Mouse (Mus musculus) embryonic facial prominence, embryonic 13.5 days (tissue): ENCODE results near the gene Etv1. TPM values are rescaled to one million over a fixed set of nuclear protein-coding genes. Genes with fewer than 3 reads are reported as not detected.
"Not testable (repeated sequence)": the region's sequence is repeated elsewhere in the genome, so short reads cannot be mapped to it uniquely, and the experiment has no call there.

Source experiments
- ATAC-seq: fragments of 200-750 bp; cut with Nextera tagmentation; 2 replicates; pipeline ENCODE4 v1.8.0; 2017; ENCODE audit warnings: low read depth; ENCODE audit not compliant: insufficient number of reproducible peaks, insufficient read depth, low FRiP score, low TSS enrichment
- H3K27ac ChIP-seq: fragments of 300-500 bp; sonication (generic); 2 replicates; pipeline ENCODE4 v1.5.1; 2015; ENCODE audit warnings: moderate library complexity, mild to moderate bottlenecking, inconsistent platforms
- H3K27me3 ChIP-seq: fragments of 300-500 bp; sonication (generic); 2 replicates; pipeline ENCODE4 v1.6.1; 2015; ENCODE audit warnings: mild to moderate bottlenecking, inconsistent platforms
- H3K36me3 ChIP-seq: fragments of 300-500 bp; sonication (generic); 2 replicates; pipeline ENCODE4 v1.6.1; 2015; ENCODE audit warnings: mild to moderate bottlenecking, inconsistent platforms
- H3K4me1 ChIP-seq: fragments of 300-500 bp; sonication (generic); 2 replicates; pipeline ENCODE4 v1.6.1; 2015; ENCODE audit warnings: inconsistent platforms
- H3K4me2 ChIP-seq: fragments of 300-500 bp; sonication (generic); 2 replicates; pipeline ENCODE4 v1.6.1; 2015; ENCODE audit warnings: moderate library complexity, mild to moderate bottlenecking, inconsistent platforms
- H3K4me3 ChIP-seq: fragments of 300-500 bp; sonication (generic); 2 replicates; pipeline ENCODE4 v1.5.1; 2015; ENCODE audit warnings: mild to moderate bottlenecking, inconsistent platforms
- H3K9ac ChIP-seq: fragments of 300-500 bp; sonication (generic); 2 replicates; pipeline ENCODE4 v1.6.1; 2015; ENCODE audit warnings: mild to moderate bottlenecking, inconsistent platforms
- H3K9me3 ChIP-seq: fragments of 300-500 bp; sonication (generic); 2 replicates; pipeline ENCODE4 v1.6.1; 2016; ENCODE audit warnings: inconsistent platforms
- WGBS: fragments of 180-500 bp; shearing (Covaris S2); methylation state at CpG from one replicate; pipeline ENCODE4 v1.1.7; 2015; ENCODE audit warnings: mixed read lengths; 5-methylcytosine and 5-hydroxymethylcytosine counted together
- polyA plus RNA-seq: library from polyadenylated mRNA; unstranded; fragments of >200 nt; fragmentation: Nextera tagmentation; extraction: Ambion mirVana; gene quantifications from 2 replicates; pipeline ENCODE4 v1.2.1, GENCODE M21; 2015

The Etv1 gene
- polyA plus RNA-seq, 1 experiment from 2014 or later: 13.4 TPM

DNA sequence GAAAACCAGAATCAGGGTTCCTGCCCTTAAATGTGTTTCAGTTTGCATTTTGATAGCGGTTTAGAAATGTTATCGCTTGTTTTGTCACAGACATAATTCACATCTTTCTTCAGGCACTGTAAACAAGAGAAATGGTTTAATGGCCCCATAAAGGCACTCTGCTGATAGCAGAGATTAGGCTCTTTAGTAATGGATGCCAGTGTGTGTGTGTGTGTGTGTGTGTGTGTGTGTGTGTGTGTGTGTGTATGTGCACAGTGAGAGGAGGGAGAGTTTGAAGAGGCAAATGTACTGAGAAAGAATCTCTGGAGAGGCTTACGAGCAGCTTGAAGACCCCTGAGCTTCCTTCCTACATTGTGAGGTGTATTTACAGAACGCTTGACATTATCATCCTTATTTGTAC is 41.5 kb downstream of the Etv1 start:
- H3K27me3 ChIP-seq: no peaks in the 10 kb centered on the region
- no peak overlapping the region for H3K9ac ChIP-seq
- no peaks in the 10 kb centered on the region for H3K9me3 ChIP-seq
- H3K4me3 ChIP-seq: no peak overlapping the region
- H3K4me1 ChIP-seq: no peaks in the 10 kb centered on the region
- 88% methylated on average over 4 of the region's 4 CpGs for WGBS
- no peak for ATAC-seq
- no peak overlapping the region for H3K27ac ChIP-seq
- no peaks in the 10 kb centered on the region for H3K36me3 ChIP-seq
- H3K4me2 ChIP-seq: no peak overlapping the region

DNA sequence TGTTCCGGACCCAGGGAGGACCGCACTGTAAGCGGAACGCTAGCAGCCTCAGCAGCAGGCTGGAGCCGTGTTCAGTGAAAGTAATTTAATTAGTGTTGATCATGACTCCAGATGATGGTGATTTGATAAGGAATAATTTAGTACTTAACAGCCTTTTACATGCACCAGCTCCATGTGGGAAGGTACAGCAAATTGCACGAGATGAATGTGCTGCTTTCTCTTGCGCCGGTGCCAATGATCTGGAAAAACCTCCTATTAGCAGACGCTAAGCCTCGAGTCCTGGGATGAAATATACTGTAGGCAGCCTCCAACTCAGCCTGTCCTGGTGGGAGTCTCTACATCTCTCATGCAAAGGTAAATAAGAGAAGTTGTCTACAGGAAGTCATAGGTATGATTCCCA is 45.2 kb downstream of the Etv1 start:
- Histone ChIP-seq H3K4me2 (no peak overlapping the region), H3K27me3 (no peaks in the 10 kb centered on the region), H3K27ac (no peak overlapping the region), H3K36me3 (no peaks in the 10 kb centered on the region), H3K4me1 (no peaks in the 10 kb centered on the region), H3K9me3 (no peaks in the 10 kb centered on the region), H3K9ac (no peak overlapping the region), H3K4me3 (no peak overlapping the region)
- WGBS: 68% methylated on average over 10 of the region's 10 CpGs
- ATAC-seq: no peak

DNA sequence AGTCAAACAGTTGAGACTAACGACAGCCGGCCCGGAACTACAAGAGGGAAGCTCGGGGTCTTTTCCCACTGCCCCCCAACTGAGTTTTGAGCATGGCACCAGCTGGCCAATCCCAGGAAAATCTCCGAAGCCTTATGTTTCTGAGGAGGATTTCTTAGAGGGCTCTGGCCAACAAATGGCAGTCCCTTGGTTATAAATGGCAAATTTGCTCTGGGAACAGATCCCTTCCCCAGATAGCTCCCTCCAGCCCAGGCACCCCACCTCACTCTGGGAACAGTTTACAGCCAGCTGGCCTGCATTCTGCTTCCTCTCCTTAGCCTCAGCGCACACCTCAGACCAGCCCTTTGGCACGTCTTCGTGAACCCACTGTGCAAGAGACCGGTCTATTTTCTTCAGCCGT is 53.8 kb downstream of the Etv1 start:
- Histone ChIP-seq H3K36me3 (no peaks in the 10 kb centered on the region), H3K27ac (no peak overlapping the region), H3K9ac (no peak overlapping the region), H3K4me1 (0 out of 2 replicates have a peak, but pooled peaks cover 2% of the 10 kb centered on the region), H3K4me2 (no peak overlapping the region), H3K9me3 (no peaks in the 10 kb centered on the region), H3K4me3 (no peak overlapping the region), H3K27me3 (no peaks in the 10 kb centered on the region)
- 91% methylated on average over 10 of the region's 10 CpGs for WGBS
- ATAC-seq: no peak

GRCm38 (mm10) chr12:38834581-38834980 is 55.4 kb downstream of the Etv1 start:
- H3K27ac ChIP-seq: no peak overlapping the region
- H3K4me2 ChIP-seq: no peak overlapping the region
- WGBS: 51% methylated on average over 4 of the region's 4 CpGs
- H3K36me3 ChIP-seq: no peaks in the 10 kb centered on the region
- H3K4me1 ChIP-seq: 0 out of 2 replicates have a peak, but pooled peaks cover 2% of the 10 kb centered on the region
- ATAC-seq: no peak
- H3K9ac ChIP-seq: no peak overlapping the region
- H3K9me3 ChIP-seq: no peaks in the 10 kb centered on the region
- no peaks in the 10 kb centered on the region for H3K27me3 ChIP-seq
- H3K4me3 ChIP-seq: no peak overlapping the region

- not testable (repeated sequence) for H3K27me3 ChIP-seq, ATAC-seq, H3K4me2 ChIP-seq, H3K4me3 ChIP-seq, H3K9me3 ChIP-seq, H3K27ac ChIP-seq, H3K4me1 ChIP-seq, H3K9ac ChIP-seq, H3K36me3 ChIP-seq
- 63% methylated on average over 8 of the region's 8 CpGs for WGBS
Observed at GRCm38 (mm10) chr12:38834986-38835385, 55.8 kb downstream of the Etv1 start.

DNA sequence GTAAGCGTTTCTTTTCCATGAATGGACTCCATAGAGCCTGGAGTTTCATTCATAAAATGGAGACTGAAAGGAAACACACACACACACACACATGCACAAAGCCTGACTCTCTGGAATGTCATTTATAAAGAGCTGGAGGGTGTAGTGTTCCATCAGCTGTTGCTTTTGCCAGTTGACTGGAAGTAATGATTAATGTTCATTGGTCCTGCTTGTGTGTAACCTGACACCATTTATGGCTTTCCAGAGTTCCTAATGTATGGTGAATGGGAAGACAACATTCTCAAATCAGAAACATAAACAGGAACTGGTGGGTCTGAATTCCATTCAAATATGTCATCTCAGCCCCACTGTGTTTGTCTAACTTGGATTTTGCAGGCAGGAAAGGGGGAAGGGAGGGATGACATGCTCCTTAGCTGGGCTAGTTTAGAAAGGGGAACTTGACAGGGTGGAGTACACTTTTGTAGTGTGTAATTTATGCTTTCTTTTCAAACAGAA is 64.7 kb downstream of the Etv1 start:
- ATAC-seq: peak; percentile 80
- H3K9me3 ChIP-seq: no peaks in the 10 kb centered on the region
- WGBS: 0% methylated on average over 1 of the region's 1 CpGs
- H3K4me3 ChIP-seq: no peak overlapping the region
- no peaks in the 10 kb centered on the region for H3K36me3 ChIP-seq
- H3K27ac ChIP-seq: 0 out of 2 replicates have a peak overlapping the region, but pooled peaks have one; percentile 22
- peaks cover 21% of the 10 kb centered on the region for H3K4me1 ChIP-seq
- H3K4me2 ChIP-seq: no peak overlapping the region; the same call in 1 of the 2 replicates
- H3K27me3 ChIP-seq: peaks cover 7% of the 10 kb centered on the region
- no peak overlapping the region for H3K9ac ChIP-seq

GRCm38 (mm10) chr12:38847500-38848261 is 68.5 kb downstream of the Etv1 start:
- no peak overlapping the region for H3K4me3 ChIP-seq
- no peak overlapping the region for H3K27ac ChIP-seq
- no peak overlapping the region for H3K4me2 ChIP-seq
- H3K4me1 ChIP-seq: peaks cover 21% of the 10 kb centered on the region
- H3K9me3 ChIP-seq: no peaks in the 10 kb centered on the region
- H3K27me3 ChIP-seq: peaks cover 5% of the 10 kb centered on the region
- no peak for ATAC-seq
- no peak overlapping the region for H3K9ac ChIP-seq
- no peaks in the 10 kb centered on the region for H3K36me3 ChIP-seq
- WGBS: 29% methylated on average over 6 of the region's 6 CpGs

DNA sequence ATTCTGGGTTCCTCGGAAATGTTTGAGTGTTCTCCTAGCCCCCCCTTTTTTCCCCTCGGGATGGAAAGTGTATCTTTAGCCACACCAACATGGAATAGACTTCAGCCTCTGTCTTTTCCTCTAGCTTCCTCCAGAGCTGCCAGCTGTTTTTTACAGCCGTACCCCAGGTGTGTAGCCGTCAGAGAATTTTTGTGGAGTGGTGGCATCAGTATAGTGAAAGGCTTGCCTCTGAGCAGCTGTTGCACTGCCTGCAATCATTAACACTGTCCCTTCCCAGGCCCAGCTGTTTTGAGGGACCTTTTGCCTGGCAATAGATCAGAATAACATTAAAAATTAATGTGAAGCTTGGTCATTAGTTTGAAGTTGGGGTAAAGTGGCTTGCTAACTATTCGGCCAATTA is 70.8 kb downstream of the Etv1 start:
- 59% methylated on average over 5 of the region's 5 CpGs for WGBS
- Histone ChIP-seq H3K4me3 (no peak overlapping the region), H3K4me2 (no peak overlapping the region), H3K36me3 (no peaks in the 10 kb centered on the region), H3K4me1 (peaks cover 14% of the 10 kb centered on the region), H3K27me3 (peaks cover 5% of the 10 kb centered on the region), H3K27ac (no peak overlapping the region), H3K9me3 (no peaks in the 10 kb centered on the region), H3K9ac (no peak overlapping the region)
- no peak for ATAC-seq

GRCm38 (mm10) chr12:38854274-38854673 is 75.1 kb downstream of the Etv1 start:
- H3K27me3 ChIP-seq: no peaks in the 10 kb centered on the region
- H3K27ac ChIP-seq: no peak overlapping the region
- 6% methylated on average over 5 of the region's 5 CpGs for WGBS
- no peak for ATAC-seq
- no peak overlapping the region for H3K9ac ChIP-seq
- H3K9me3 ChIP-seq: no peaks in the 10 kb centered on the region
- H3K4me2 ChIP-seq: peak overlapping the region; percentile 7
- peaks cover 5% of the 10 kb centered on the region; the same call in 1 of the 2 replicates for H3K4me1 ChIP-seq
- no peak overlapping the region for H3K4me3 ChIP-seq
- H3K36me3 ChIP-seq: 0 out of 2 replicates have a peak, but pooled peaks cover 2% of the 10 kb centered on the region

DNA sequence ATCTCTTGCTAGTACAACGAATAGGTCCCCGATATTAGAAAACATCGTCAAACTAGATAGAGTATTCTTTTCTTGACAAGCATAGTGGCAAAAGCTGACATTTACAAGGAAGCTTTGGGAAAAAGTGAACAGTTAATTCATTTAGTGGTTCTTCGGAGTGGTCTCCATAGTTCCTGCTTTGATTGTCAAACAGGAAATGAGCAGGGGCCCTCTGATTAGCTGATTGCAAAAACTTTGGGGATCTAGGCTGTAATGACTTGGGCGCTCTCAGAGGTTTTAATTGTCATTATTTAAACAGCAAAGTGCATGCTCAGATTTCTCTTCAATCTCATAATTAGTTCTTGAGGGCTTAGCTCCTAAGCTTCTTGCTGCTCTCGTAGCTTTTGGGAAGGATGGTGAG is 75.6 kb downstream of the Etv1 start:
- WGBS: 39% methylated on average over 6 of the region's 6 CpGs
- peak overlapping the region; percentile 7; the same call in 1 of the 2 replicates for H3K4me2 ChIP-seq
- no peak for ATAC-seq
- H3K27me3 ChIP-seq: no peaks in the 10 kb centered on the region
- peaks cover 5% of the 10 kb centered on the region; the same call in 1 of the 2 replicates for H3K4me1 ChIP-seq
- H3K4me3 ChIP-seq: no peak overlapping the region
- no peaks in the 10 kb centered on the region for H3K9me3 ChIP-seq
- H3K9ac ChIP-seq: no peak overlapping the region
- no peak overlapping the region for H3K27ac ChIP-seq
- H3K36me3 ChIP-seq: 0 out of 2 replicates have a peak, but pooled peaks cover 2% of the 10 kb centered on the region

GRCm38 (mm10) chr12:38859675-38860074 is 80.5 kb downstream of the Etv1 start:
- no peak overlapping the region for H3K27ac ChIP-seq
- H3K4me2 ChIP-seq: no peak overlapping the region
- no peak for ATAC-seq
- 0 out of 2 replicates have a peak, but pooled peaks cover 2% of the 10 kb centered on the region for H3K36me3 ChIP-seq
- no peaks in the 10 kb centered on the region for H3K4me1 ChIP-seq
- WGBS: 90% methylated on average over 4 of the region's 4 CpGs
- no peaks in the 10 kb centered on the region for H3K27me3 ChIP-seq
- no peaks in the 10 kb centered on the region for H3K9me3 ChIP-seq
- H3K4me3 ChIP-seq: no peak overlapping the region
- no peak overlapping the region for H3K9ac ChIP-seq
